Mouse (Mus musculus): ENCODE data around the gene Fry. TPM values are rescaled to one million over a fixed set of nuclear protein-coding genes. Genes with fewer than 3 reads are reported as not detected.

The Fry gene
- polyA plus RNA-seq, 1 experiment from 2014 or later, result 4.1 TPM

DNA sequence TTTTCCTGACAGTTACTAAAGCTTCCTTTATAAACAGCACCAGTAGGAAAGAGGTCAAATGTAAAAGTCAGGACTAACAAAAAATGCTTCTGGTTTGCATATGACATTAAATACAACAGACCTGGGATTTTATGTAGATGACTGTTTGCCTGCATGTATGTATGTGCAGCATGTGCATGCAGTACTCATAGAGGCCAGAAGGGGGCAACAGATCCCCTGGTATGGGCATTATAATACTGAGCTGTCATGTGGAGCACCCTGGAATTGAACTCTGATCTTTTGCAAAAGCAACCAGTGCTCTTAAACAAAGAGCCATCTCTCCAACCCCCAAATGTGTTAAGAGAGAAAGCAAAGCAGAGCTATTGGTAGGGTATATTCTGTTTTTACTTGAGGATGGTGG lies 296.4 kb downstream of the Fry start:
- ATAC-seq, result no peak
- H3K9me3 ChIP-seq (replicated peaks), result peaks cover 8% of the 10 kb centered on the region
- peaks cover 12% of the 10 kb centered on the region for H3K36me3 ChIP-seq
- no peak overlapping the region for H3K27ac ChIP-seq
- no peaks in the 10 kb centered on the region for H3K27me3 ChIP-seq (replicated peaks)
- H3K4me2 ChIP-seq, result no peak overlapping the region
- no peak overlapping the region for H3K4me3 ChIP-seq
- H3K9ac ChIP-seq, result no peak overlapping the region
- H3K4me1 ChIP-seq, result no peaks in the 10 kb centered on the region

DNA sequence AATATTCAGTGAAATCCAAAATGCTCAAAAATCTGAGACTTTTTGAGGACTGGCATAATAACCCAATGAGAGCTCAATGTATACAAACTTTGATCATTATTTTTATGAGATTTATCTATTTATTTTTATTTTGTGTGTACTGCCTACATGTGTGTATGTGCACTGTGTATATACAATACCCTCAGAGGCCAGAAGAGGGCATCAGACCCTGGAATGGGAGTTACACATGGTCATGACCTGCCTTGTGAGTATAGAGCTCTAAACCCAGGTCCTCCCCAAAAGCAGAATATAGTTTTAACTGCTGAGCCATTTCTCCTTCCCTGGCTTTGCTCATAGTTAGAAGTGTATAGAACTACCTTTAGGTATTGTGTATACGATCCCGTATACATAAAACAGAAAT lies 298.8 kb downstream of the Fry start:
- Histone ChIP-seq H3K36me3 (peaks cover 12% of the 10 kb centered on the region), H3K27me3 (replicated peaks) (no peaks in the 10 kb centered on the region)

DNA sequence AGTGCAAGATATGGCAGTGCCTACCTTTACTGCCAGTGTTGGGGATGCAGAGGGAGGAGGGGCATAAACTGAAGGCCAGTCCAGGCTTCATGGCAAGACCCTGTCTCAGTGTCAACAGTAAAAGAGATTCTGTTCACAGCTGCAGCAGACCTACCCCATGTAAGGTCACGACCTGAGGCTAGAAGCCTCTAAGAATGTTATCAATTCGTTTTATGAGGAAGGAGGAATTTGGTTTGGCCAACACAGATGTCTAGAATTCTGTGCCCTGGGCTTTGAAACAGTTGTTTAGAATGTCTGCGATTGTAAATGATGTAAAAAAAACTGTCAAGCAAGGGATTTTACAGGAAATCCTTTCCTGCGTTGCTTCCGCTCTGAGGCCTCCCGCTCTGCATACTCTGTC lies 299.6 kb downstream of the Fry start:
- peaks cover 8% of the 10 kb centered on the region for H3K9me3 ChIP-seq (replicated peaks)
- H3K27ac ChIP-seq, result no peak overlapping the region
- no peak overlapping the region for H3K9ac ChIP-seq
- 50% methylated on average over 6 of the region's 6 CpGs for WGBS (ENCODE audit: insufficient replicate concordance)
- no peak overlapping the region for H3K4me2 ChIP-seq
- H3K4me3 ChIP-seq, result no peak overlapping the region
- H3K36me3 ChIP-seq, result peaks cover 15% of the 10 kb centered on the region
- no peak for ATAC-seq
- H3K27me3 ChIP-seq (replicated peaks), result no peaks in the 10 kb centered on the region
- no peaks in the 10 kb centered on the region for H3K4me1 ChIP-seq

More for the DNA sequence above, 298.8 kb downstream of the Fry start:
- no peak for ATAC-seq
- H3K9ac ChIP-seq, result no peak overlapping the region
- H3K9me3 ChIP-seq (replicated peaks), result peaks cover 8% of the 10 kb centered on the region
- H3K4me1 ChIP-seq, result no peaks in the 10 kb centered on the region
- H3K27ac ChIP-seq, result no peak overlapping the region
- no peak overlapping the region for H3K4me2 ChIP-seq
- WGBS (ENCODE audit: insufficient replicate concordance), result 84% methylated on average over 2 of the region's 2 CpGs
- no peak overlapping the region for H3K4me3 ChIP-seq

DNA sequence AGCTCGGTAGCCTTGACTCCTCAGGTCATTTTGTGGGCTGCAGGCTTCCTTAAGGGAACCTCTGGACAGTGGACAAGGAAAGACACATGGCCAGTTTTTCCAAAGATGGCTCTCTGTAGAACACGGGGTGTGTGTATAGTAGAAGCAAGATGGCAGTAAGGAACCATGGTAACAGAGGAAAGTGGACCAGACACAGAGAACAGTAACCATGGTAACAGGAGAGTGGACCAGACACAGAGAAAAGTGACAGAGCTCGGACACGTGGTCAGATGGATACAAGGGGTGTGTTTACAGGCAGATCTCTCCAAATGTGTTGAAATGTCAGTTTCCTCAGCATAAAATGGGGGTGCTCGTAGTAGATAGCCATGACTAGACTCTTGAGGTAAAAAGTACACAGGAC lies 306.6 kb downstream of the Fry start:
- Histone ChIP-seq H3K4me1 (no peaks in the 10 kb centered on the region), H3K36me3 (0 out of 2 replicates have a peak, but pooled peaks cover 2% of the 10 kb centered on the region), H3K9ac (no peak overlapping the region), H3K4me3 (no peak overlapping the region), H3K27me3 (replicated peaks) (no peaks in the 10 kb centered on the region), H3K9me3 (replicated peaks) (no peaks in the 10 kb centered on the region), H3K4me2 (no peak overlapping the region), H3K27ac (no peak overlapping the region)
- ATAC-seq, result no peak
- WGBS (ENCODE audit: insufficient replicate concordance), result 72% methylated on average over 5 of the region's 5 CpGs

DNA sequence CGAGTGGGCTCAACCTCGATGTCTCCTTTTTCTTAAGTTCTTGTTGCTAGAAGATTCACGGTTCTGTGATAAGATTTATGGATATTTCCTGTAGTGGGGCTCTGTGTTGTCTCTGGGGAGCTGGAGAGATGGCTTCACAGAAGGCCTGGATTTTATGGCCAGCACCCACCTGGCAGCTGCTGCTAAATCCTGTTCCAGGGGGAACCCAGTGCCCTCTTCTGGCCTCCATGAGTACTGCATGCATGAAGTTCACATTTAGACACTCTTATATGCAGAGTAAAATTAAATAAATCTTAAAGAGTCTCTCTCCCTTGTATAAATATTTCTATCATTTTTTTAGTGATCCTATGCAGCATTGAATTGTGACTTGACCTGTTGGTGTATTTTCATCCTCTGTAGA lies 308.1 kb downstream of the Fry start:
- H3K4me3 ChIP-seq, result no peak overlapping the region
- H3K9ac ChIP-seq, result no peak overlapping the region
- no peaks in the 10 kb centered on the region for H3K9me3 ChIP-seq (replicated peaks)
- H3K27me3 ChIP-seq (replicated peaks), result no peaks in the 10 kb centered on the region
- 84% methylated on average over 3 of the region's 3 CpGs for WGBS (ENCODE audit: insufficient replicate concordance)
- ATAC-seq, result no peak
- no peaks in the 10 kb centered on the region for H3K4me1 ChIP-seq
- H3K27ac ChIP-seq, result no peak overlapping the region
- no peak overlapping the region for H3K4me2 ChIP-seq
- H3K36me3 ChIP-seq, result 0 out of 2 replicates have a peak, but pooled peaks cover 2% of the 10 kb centered on the region

DNA sequence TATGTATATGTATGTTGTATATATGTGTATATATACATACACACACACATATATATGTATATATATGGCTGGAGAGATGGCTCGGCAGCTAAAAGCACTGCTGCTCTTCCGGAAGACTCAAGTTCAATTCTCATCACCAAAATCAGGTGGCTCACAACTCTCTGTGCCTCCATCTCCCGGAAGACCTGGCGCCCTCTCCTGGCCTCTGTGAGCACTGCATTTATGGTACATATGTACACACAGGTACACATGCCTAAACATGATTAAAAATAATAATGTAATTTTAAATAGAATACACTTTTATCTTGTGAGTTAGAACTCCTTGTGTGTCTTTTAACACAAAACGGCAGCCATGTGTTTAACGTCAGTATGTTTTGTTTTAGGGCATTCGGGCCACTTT lies 312.8 kb downstream of the Fry start:
- ATAC-seq, result no peak
- H3K9ac ChIP-seq, result no peak overlapping the region
- no peak overlapping the region for H3K4me2 ChIP-seq
- H3K36me3 ChIP-seq, result peaks cover 12% of the 10 kb centered on the region
- no peaks in the 10 kb centered on the region for H3K9me3 ChIP-seq (replicated peaks)
- 76% methylated on average over 7 of the region's 7 CpGs for WGBS (ENCODE audit: insufficient replicate concordance)
- no peaks in the 10 kb centered on the region for H3K27me3 ChIP-seq (replicated peaks)
- no peak overlapping the region for H3K4me3 ChIP-seq
- H3K27ac ChIP-seq, result no peak overlapping the region
- H3K4me1 ChIP-seq, result no peaks in the 10 kb centered on the region

DNA sequence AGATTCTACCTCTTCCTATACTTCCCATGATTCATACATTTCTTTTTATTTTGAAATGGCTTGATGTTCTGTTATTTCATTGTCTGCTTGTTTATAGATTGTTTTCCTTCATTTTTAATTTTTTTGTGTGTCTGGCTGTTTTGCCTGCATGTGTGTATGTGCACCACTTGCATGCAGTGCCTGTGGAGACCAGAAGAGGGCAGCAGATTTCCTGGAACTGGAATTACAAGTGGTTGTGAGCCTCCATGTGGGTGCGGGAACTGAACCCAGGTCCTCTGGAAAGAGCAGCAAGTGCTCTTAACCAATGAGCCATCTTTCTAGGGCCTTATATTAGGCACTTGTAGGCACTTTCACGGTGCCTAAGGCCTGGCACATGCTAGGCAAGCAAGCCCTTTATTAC lies 314.5 kb downstream of the Fry start:
- Histone ChIP-seq H3K4me2 (no peak overlapping the region), H3K27me3 (replicated peaks) (0 out of 2 replicates have a peak, but pooled peaks cover 6% of the 10 kb centered on the region), H3K36me3 (peaks cover 12% of the 10 kb centered on the region), H3K9me3 (replicated peaks) (no peaks in the 10 kb centered on the region), H3K4me3 (no peak overlapping the region), H3K9ac (no peak overlapping the region), H3K4me1 (no peaks in the 10 kb centered on the region), H3K27ac (no peak overlapping the region)
- 88% methylated on average over 2 of the region's 2 CpGs for WGBS (ENCODE audit: insufficient replicate concordance)
- ATAC-seq, result no peak

DNA sequence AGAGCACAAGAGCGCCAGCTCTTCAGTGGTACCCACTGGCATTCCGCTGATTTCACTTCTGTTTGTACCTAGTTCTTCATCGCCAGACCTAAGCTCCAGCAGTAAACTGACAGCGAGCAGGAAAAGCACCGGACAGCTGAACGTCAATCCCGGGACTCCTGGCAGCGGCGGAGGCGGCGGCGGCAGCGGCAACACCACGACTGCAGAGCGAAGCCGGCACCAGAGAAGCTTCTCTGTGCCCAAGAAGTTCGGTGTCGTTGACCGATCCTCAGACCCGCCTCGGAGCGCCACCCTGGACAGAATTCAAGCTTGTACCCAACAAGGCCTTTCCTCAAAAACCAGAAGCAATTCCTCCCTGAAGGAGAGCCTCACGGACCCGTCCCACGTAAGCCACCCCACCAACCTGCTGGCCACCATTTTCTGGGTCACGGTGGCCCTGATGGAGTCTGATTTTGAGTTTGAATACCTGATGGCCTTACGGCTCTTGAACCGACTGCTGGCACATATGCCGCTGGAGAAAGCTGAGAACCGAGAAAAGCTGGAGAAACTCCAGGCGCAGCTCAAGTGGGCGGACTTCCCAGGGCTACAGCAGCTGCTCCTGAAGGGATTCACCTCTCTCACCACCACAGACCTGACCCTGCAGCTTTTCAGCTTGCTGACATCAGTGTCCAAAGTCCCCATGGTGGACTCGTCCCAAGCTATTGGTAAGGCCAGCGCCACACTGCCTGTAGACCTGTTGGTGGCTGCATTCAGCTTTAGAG lies 318.4 kb downstream of the Fry start:
- Histone ChIP-seq H3K4me1 (no peaks in the 10 kb centered on the region), H3K4me2 (peak overlapping the region; percentile 39), H3K9ac (no peak overlapping the region), H3K9me3 (replicated peaks) (no peaks in the 10 kb centered on the region), H3K27me3 (replicated peaks) (0 out of 2 replicates have a peak, but pooled peaks cover 6% of the 10 kb centered on the region), H3K4me3 (peak overlapping the region; percentile 32), H3K36me3 (peaks cover 12% of the 10 kb centered on the region), H3K27ac (no peak overlapping the region)
- ATAC-seq, result no peak
- WGBS (ENCODE audit: insufficient replicate concordance), result 34% methylated on average over 34 of the region's 34 CpGs

DNA sequence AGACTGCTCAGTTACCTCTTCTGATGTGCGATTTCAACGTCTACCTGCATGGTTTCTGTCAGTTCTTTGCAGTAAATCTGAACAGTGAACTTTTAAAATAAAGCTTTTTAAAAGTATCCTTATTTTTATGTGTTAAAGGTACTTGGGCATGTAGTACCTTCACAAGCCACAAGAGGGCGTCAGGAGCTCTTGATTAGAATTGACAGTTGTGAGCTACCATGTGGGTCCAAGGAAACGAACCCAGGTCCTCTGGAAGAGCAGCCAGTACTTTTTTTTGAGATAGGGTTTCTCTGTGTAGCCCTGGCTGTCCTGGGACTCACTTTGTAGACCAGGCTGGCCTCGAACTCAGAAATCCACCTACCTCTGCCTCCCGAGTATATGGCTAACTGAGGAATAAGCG lies 323.2 kb downstream of the Fry start:
- no peaks in the 10 kb centered on the region for H3K4me1 ChIP-seq
- no peak overlapping the region for H3K27ac ChIP-seq
- H3K4me3 ChIP-seq, result no peak overlapping the region
- 34% methylated on average over 7 of the region's 7 CpGs for WGBS (ENCODE audit: insufficient replicate concordance)
- no peak for ATAC-seq
- H3K36me3 ChIP-seq, result no peaks in the 10 kb centered on the region
- no peak overlapping the region for H3K4me2 ChIP-seq
- H3K9me3 ChIP-seq (replicated peaks), result no peaks in the 10 kb centered on the region
- H3K9ac ChIP-seq, result no peak overlapping the region
- H3K27me3 ChIP-seq (replicated peaks), result 0 out of 2 replicates have a peak, but pooled peaks cover 6% of the 10 kb centered on the region

DNA sequence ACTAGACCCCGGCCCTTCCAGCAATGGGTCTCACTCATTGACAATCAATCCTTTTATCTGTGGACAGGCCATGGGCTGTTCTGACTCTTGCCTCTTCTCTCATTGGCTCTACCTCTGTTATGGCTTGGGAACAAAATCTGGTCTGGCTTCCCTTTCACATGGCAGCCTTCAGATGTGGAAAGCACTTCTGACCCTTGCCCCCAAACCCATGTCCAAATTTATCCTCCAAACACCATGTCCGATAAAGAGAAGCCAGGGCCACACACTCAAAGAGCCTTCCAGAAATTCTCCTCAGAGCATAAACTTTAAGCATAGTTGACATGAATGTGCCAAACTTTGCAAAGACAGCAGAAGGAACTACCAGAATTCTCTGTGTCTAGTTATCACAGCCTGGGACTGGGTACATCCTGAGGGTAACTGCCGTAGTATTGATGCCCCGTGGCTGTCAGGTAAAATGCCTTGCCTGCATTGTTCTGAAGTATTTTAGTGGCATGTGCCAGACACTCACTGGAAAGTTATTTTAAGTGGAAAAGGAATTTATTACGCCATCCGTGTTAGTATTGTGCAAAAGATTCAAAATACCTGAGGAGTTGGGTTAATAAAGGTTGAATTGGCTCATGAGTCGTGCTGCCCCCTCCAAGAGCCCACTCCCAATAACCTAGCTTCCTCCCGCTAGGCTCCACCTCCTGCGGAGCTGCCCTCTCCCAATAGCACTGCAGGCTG lies 333.0 kb downstream of the Fry start:
- Histone ChIP-seq H3K9me3 (replicated peaks) (peaks cover 20% of the 10 kb centered on the region), H3K27me3 (replicated peaks) (no peaks in the 10 kb centered on the region), H3K4me1 (no peaks in the 10 kb centered on the region), H3K4me2 (no peak overlapping the region), H3K9ac (no peak overlapping the region), H3K36me3 (peaks cover 22% of the 10 kb centered on the region), H3K27ac (no peak overlapping the region), H3K4me3 (no peak overlapping the region)
- WGBS (ENCODE audit: insufficient replicate concordance), result 67% methylated on average over 9 of the region's 9 CpGs
- ATAC-seq, result no peak

DNA sequence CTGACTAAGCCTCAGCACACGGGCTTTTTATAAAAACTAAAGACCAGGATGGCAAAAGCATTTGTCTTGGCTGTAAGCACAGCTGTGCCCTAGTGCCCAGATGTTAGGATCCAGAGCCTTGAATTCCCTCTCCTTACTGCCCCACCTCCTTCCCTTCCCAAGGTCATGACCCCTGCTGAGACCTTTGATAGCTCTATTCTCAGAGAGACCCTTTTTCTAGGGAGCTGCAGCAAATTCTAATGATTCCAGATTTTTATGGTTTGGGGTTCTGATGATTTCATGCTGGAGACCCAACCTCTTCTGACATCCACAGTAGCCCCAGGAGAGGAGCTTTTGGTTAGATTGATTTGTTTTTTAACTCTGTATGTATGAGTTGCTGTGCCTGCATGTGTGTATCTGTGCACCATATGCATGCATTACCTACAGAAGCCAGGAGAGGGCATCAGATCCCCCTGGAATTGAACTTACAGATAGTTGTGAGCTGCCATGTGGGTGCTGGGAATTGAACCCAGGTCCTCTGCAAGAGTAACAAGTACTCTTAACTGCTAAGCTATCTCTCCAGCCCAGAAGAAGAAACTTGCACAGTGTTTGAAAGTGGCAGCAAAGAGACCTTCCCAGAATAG lies 333.7 kb downstream of the Fry start:
- peaks cover 20% of the 10 kb centered on the region for H3K9me3 ChIP-seq (replicated peaks)
- no peak overlapping the region for H3K4me2 ChIP-seq
- H3K9ac ChIP-seq, result no peak overlapping the region
- peaks cover 22% of the 10 kb centered on the region for H3K36me3 ChIP-seq
- 50% methylated on average over 1 of the region's 1 CpGs for WGBS (ENCODE audit: insufficient replicate concordance)
- H3K4me1 ChIP-seq, result no peaks in the 10 kb centered on the region
- no peak for ATAC-seq
- no peak overlapping the region for H3K27ac ChIP-seq
- no peak overlapping the region for H3K4me3 ChIP-seq
- no peaks in the 10 kb centered on the region for H3K27me3 ChIP-seq (replicated peaks)

DNA sequence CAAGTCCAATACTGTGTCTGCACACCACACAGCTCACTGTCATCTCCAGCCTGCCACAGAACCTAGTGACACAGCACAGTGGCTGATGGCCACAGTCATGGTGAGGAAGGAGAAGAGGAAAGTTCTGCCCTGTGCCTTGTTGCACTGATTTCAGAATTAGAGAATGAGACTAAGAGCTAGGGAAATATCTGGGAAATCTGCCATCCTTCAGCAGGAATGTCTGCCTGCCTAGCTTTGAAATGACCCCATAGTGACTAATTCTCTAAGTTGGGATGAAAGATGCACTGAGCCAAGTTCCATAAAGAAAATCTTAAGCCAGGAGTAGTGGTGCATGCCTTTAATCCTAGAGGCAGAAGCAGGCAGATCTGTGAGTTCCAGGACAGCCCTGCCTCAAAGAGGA lies 334.2 kb downstream of the Fry start:
- no peaks in the 10 kb centered on the region for H3K4me1 ChIP-seq
- peaks cover 20% of the 10 kb centered on the region for H3K9me3 ChIP-seq (replicated peaks)
- H3K4me2 ChIP-seq, result no peak overlapping the region
- H3K27me3 ChIP-seq (replicated peaks), result no peaks in the 10 kb centered on the region
- peaks cover 22% of the 10 kb centered on the region for H3K36me3 ChIP-seq
- H3K4me3 ChIP-seq, result no peak overlapping the region
- ATAC-seq, result no peak
- no peak overlapping the region for H3K9ac ChIP-seq
- no peak overlapping the region for H3K27ac ChIP-seq

All from liver, embryonic 12.5 days (tissue).